Mouse (Mus musculus) testis, postnatal 14 days (tissue): ENCODE results near the gene Elp5.
"Not testable (repeated sequence)": the region's sequence is repeated elsewhere in the genome, so short reads cannot be mapped to it uniquely, and the experiment has no call there.

ENCODE experiments used
- DNase-seq: peaks from one replicate; pipeline ENCODE4 v3.0.0; 2021; ENCODE audit warnings: low spot score

Elp5 gene

DNA sequence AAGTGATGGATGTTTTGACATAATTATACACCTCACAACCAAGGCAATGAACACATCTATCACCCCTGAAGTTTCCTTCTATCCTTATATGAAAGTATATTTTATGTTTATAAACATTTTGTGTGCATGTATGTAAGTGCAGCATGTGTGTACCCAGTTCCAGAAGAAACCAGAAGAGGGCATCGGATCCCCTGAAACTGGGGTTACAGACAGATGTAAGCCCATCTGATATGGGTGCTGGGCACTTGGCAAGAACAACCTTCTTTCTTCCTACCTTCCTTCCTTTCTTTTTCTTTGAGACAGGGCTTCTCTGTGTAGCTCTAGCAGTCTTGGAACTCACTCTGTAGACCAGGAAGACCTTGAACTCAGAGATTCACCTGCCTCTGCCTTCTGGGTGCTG lies 26.1 kb downstream of the Elp5 start:
- no peak for DNase-seq

- not testable (repeated sequence) for DNase-seq
Observed at GRCm38 (mm10) chr11:69955618-69956017, 26.7 kb downstream of the Elp5 start.

DNA sequence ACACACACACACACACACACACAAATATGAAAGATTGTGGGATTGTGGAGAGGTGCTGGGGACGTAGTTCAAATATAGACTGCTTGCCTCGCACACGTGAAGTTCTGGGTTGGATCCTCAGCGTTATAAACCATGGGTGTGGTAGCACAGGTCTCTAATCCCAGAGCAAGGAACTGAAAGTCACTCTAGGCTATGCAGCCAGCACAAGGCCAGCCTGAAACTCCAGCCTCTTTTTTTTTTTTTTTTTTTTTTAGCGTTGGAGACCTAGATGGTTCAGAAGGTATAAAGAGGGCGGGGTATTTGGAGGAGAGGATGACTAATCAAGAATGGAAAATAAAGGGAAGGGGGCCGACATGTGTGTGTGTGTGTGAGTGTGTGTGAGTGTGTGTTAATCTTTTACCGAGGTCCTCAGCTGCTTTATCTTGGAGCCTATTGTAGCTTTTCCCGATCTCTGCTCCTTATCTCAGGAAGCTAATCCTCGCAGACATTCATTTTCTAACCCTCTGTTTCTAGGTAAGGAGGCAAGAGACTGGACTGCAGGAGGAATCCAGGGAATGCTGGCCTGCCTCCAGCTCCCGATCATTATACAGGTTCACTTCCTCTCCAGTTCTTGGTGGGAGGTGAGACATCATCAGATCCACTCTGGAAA lies 28.9 kb downstream of the Elp5 start:
- DNase-seq = no peak

GRCm38 (mm10) chr11:69952274-69952673 lies 30.0 kb downstream of the Elp5 start:
- DNase-seq = no peak

GRCm38 (mm10) chr11:69950807-69951459 lies 31.4 kb downstream of the Elp5 start:
- no peak for DNase-seq

GRCm38 (mm10) chr11:69948763-69949150 lies 33.6 kb downstream of the Elp5 start:
- DNase-seq = peak; percentile 84

DNA sequence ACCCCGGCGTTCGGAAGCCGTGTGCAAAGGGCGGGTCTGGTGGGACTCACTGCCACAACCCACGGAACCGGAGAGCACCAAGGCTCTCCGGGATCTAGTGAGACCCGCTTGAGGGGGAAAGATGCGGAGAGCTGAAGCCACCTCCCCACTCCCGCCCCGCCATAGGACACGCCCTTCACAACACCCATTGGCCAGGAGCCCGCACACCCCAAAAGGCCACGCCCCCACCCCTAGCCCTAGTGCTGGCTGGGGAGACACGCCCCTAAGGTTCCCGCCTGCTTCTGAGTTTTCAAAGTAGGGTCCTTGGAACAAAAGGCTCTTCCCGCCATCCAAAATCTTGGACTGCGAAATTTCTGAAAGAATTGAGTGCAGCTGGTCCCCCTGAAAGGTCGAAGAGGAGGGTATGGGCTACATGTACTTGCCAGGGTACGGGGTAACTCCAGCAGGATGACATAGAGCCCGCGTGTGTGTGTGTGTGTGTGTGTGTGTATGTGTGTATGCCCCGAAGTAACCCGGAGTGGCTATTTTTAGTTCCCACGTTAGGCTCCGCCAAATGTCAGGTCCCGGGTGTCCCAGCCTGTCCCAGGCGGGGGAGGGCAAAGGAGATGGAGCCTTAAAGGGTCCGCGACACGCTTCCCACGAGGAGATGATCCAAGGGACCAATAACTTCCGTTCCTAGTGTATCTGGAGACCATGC lies 34.1 kb downstream of the Elp5 start, which contains the start of gene Slc2a4:
Gene Slc2a4, minus strand, starts transcription at position 123 of the 697 bp plus-strand sequence.
- peak; percentile 92 for DNase-seq

DNA sequence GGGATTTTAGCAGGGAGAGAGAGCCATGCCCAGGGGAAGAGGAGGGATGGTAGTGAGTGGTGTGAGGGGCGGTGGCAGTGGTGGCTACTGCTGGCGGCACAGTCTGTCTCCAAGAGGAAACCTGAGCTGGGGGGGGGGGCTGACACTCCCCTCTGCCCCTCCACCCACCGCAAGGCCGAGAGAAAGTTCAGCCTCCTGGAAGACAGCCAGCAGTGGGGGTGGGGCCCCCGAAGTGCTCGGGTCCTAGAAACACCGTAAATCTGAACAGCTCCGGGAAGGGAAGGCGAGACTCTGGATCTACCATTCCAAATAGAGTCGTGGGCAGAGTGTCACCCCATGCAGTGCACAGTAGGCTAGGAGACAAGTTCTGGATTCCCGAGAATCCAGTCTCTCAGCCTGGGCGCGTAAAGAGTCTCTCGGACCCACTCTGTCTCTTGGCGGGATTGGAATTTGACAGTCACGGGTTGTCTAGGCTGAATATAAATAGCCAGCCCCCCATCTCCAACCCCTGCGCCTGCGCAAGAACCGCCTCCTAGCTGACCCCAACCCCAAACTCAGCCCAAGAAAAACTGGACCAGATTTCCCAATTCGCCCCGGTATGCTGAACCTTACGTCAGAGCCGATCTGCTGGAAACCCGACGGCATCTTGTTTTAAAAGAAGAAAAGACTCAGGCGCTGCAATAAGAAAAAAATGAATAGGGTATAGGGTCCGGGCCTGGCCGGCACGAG lies 34.8 kb downstream of the Elp5 start:
- DNase-seq = no peak

DNA sequence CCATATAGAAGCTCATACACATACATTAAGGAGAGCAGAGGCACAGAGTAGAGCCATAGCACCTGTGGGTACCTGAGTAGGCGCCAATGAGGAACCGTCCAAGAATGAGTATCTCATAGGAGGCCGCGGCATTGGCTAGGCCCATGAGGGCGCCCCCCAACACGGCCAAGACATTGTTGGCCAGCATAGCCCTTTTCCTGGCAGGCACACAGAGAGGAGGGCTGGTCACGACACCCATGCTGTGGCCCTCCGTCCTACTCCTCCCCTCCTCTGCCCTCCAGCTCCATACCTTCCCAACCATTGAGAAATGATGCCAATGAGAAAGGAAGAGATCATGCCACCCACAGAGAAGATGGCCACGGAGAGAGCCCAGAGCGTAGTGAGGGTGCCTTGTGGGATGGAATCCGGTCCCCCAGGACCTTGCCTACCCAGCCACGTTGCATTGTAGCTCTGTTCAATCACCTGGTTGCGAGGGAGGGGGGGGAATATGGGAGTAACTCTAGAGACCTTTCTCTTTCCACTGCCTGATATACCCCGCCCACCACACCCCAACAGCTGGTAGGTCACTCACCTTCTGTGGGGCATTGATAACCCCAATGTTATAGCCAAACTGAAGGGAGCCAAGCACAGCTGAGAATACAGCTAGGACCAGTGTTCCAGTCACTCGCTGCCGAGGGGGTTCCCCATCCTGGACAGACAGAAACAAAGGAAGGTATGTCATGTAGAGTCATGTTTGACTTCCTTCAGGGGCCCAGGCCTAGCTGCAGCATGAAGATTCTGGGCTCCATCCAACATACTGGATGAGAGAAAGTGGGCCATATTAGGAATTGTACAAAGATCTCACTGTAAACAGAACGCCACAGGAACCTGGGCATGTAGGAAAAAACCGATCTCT lies 36.1 kb downstream of the Elp5 start:
- no peak for DNase-seq

- DNase-seq = no peak
Observed at GRCm38 (mm10) chr11:69945216-69945615, 37.1 kb downstream of the Elp5 start.

GRCm38 (mm10) chr11:69940962-69941361 lies 41.4 kb downstream of the Elp5 start:
- DNase-seq = no peak

GRCm38 (mm10) chr11:69939731-69940130 lies 42.6 kb downstream of the Elp5 start:
- DNase-seq = no peak

DNA sequence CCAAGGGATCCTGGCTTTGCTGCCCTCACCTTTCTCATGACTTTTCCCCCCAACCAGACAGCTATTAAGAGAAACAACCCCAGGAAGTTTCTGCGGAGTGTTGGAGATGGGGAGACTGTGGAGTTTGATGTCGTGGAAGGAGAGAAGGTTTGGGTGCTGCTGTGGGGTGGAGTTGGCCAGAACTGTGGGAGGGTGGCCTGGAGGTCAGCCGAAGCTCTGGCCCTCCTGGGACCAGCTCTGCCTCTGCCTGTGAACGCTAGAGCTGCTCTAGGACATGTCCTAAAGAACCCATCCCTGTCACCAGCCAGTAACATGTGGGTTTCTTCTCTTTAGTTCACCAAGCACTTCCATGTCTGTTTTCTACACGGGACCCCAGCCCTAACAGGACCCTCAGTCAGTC lies 43.1 kb downstream of the Elp5 start:
- DNase-seq = no peak

GRCm38 (mm10) chr11:69938401-69938979 lies 43.8 kb downstream of the Elp5 start:
- DNase-seq = no peak

- no peak for DNase-seq
Observed at GRCm38 (mm10) chr11:69937834-69938233, 44.5 kb downstream of the Elp5 start.

DNA sequence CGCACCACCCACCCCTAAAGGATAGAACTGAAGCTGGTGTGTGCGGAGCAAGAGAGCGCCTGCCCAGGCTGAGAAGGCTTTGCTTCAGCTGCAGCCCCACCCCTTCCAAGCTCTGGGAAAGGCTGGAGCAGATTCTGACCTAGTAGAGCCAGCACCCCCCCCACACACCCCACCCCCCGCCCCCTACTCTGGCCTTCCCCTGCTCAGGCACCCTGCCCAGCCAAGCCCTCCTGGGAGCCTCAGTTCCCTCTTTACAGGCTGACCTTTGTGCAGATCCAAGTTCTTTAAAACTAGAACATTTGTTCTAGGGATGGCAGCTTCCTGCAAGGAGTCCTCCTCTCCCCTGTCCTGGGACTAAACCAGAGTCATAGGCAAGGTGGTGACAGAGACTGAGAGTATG lies 44.9 kb downstream of the Elp5 start:
- peak; percentile 37 for DNase-seq

DNA sequence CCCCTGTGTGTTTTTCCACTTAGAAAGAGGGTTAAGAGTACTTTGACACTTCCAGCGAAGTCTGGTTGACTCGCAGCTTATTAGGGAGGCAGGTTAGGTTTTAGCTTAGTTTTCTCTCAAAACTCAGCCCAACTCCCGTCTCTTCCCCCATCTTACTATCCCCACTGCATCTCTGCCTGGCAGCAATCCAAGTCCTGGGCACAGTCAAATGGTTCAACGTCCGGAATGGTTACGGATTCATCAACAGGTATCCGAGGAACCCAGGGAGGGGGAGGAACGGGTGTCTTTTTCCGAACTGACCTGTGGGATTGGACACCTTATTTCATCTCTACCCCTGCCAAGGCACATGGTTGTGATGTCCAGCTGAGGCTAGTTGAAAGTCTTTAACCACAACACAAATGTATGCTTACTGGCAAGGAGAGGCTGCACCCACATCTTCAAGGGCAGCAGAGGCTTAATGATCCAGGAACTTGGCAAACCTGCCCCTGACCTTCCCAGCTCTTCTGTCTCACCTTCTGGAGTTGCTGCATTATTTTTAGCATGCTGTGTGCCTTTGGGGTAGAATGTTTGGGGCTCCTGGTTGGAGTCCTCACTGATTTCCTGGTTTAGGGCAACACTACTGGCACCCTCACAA lies 45.5 kb downstream of the Elp5 start:
- DNase-seq = no peak

DNA sequence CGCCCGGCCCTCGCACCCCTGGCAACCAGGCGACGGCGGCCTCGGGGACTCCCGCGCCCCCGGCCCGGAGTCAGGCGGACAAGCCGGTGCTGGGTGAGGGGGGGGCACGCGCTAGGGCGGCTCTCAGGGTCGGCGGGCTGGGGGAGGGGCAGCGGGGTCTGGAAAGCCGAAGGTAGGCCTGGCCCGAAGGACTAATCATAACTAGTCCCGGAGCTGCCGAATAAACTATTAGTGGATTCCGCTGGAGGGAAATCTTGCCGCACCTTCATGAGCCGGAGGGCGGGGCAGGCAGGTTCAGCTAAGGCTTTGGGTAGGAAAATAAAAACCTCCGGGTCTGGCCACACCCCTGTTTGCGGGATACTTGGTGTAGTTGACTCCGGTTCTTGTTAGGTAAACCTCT lies 46.2 kb downstream of the Elp5 start:
- peak; percentile 73 for DNase-seq

DNA sequence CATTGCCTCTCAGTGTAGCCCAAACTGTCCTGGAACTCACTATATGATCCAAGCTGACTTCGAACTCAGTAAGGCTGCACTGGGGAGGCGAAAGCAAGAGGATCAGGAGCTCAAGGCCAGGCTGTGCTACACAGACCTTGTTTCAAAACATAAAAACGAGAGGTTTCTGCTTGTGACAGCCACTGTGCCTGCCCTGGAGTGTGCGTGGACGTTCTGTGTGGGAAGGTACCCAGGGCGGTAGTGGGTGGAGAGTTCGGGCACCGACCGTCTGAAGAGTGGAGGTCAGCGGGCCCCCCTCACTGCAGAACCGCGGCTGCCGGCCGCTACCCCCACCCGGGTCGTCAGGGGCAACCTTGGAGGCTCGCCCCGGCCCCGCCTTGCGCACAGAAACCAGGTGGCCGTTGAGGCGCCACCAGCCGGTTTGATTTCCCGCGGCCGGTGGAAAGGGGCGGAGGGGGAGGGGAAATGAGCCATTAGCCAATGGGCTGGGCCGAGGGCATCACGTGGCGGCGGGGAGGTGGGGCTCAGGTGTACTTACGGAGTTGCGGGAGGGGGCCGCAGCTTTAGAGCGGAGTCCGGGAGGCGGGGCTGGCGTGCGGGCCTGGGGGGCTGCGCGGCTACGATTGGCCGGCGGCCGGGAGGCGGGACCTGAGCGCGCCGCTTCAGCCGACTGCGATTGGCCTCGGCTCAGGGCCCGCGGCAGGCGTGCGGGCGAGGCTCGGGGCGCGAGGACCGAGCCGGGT lies 47.0 kb downstream of the Elp5 start, which contains the start of gene Ybx2:
Gene Ybx2, plus strand, starts transcription at position 660 of the 743 bp plus-strand sequence.
- peak; percentile 98 for DNase-seq

DNA sequence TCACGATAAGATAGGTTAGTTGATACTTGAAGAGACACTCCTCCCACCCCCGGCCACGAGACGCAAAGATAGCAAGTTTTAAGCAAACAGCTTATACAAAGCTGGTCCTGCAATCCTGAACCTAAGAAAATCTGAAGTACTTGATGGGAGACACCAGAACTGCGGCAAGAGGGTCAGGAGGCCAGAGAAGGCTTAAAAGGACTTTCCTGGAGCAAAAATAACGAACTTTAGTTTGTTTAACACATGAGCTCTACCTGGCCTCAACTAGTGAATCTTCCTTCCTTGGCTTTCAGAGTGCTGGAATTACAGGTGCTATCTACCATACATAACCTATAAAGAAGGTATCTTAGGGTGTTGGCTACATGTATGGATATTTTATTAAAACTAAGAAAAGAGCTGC lies 47.6 kb downstream of the Elp5 start:
- no peak for DNase-seq
